Mouse (Mus musculus) kidney, embryonic 15.5 days (tissue): Measurements from ENCODE around the gene 1700025G04Rik. TPM values are rescaled to one million over a fixed set of nuclear protein-coding genes. Genes with fewer than 3 reads are reported as not detected.
"Not testable (repeated sequence)": the region's sequence is repeated elsewhere in the genome, so short reads cannot be mapped to it uniquely, and the experiment has no call there.

Experiments
- ATAC-seq: fragments of 200-750 bp; cut with Nextera tagmentation; replicated peaks from 2 replicates; pipeline ENCODE4 v1.8.0; 2017; ENCODE audit warnings: moderate TSS enrichment; ENCODE audit not compliant: low FRiP score
- H3K27ac ChIP-seq: fragments of 300-500 bp; sonication (generic); 2 replicates; pipeline ENCODE4 v1.5.1; 2015; ENCODE audit warnings: mild to moderate bottlenecking, inconsistent platforms
- H3K27me3 ChIP-seq: fragments of 300-500 bp; sonication (generic); 2 replicates; pipeline ENCODE4 v1.6.1; 2015; ENCODE audit warnings: inconsistent platforms
- H3K36me3 ChIP-seq: fragments of 300-500 bp; sonication (generic); 2 replicates; pipeline ENCODE4 v1.6.1; 2015; ENCODE audit warnings: inconsistent platforms
- H3K4me1 ChIP-seq: fragments of 300-500 bp; sonication (generic); 2 replicates; pipeline ENCODE4 v1.6.1; 2015; ENCODE audit warnings: inconsistent platforms
- H3K4me2 ChIP-seq: fragments of 300-500 bp; sonication (generic); 2 replicates; pipeline ENCODE4 v1.6.1; 2015; ENCODE audit warnings: moderate library complexity, mild to moderate bottlenecking, inconsistent platforms
- H3K4me3 ChIP-seq: fragments of 300-500 bp; sonication (generic); replicated peaks from 2 replicates; pipeline ENCODE4 v1.5.1; 2015; ENCODE audit warnings: mild to moderate bottlenecking, inconsistent platforms
- H3K9ac ChIP-seq: fragments of 300-500 bp; sonication (generic); 2 replicates; pipeline ENCODE4 v1.6.1; 2015; ENCODE audit warnings: mild to moderate bottlenecking, inconsistent platforms
- H3K9me3 ChIP-seq: fragments of 300-500 bp; sonication (generic); replicated peaks from 2 replicates; pipeline ENCODE4 v1.6.1; 2016; ENCODE audit warnings: inconsistent platforms
- WGBS: fragments of 180-500 bp; shearing (Covaris S2); methylation state at CpG from one replicate; pipeline ENCODE4 v1.1.7; 2015; ENCODE audit warnings: mixed read lengths; 5-methylcytosine and 5-hydroxymethylcytosine counted together
- polyA plus RNA-seq: library from polyadenylated mRNA; unstranded; fragments of >200 nt; fragmentation: Nextera tagmentation; extraction: Ambion mirVana; gene quantifications from 2 replicates; pipeline ENCODE4 v1.2.1, GENCODE M21; 2015

1700025G04Rik gene
- polyA plus RNA-seq, 1 experiment from 2014 or later, result 17.2 TPM

- Histone ChIP-seq H3K9ac (no peak overlapping the region), H3K9me3 (no peaks in the 10 kb centered on the region), H3K27ac (no peak overlapping the region), H3K27me3 (no peaks in the 10 kb centered on the region), H3K4me1 (no peaks in the 10 kb centered on the region), H3K4me2 (no peak overlapping the region), H3K4me3 (no peak overlapping the region), H3K36me3 (peaks cover 35% of the 10 kb centered on the region)
- no peak for ATAC-seq
- WGBS, result 87% methylated on average over 7 of the region's 7 CpGs
These were observed 270.7 kb downstream of the 1700025G04Rik start for GRCm38 (mm10) chr1:151819190-151819589.

- Histone ChIP-seq H3K27ac (no peak overlapping the region), H3K4me2 (no peak overlapping the region), H3K9ac (no peak overlapping the region), H3K36me3 (peaks cover 56% of the 10 kb centered on the region), H3K27me3 (no peaks in the 10 kb centered on the region), H3K4me1 (no peaks in the 10 kb centered on the region), H3K9me3 (no peaks in the 10 kb centered on the region), H3K4me3 (no peak overlapping the region)
- no peak for ATAC-seq
- 91% methylated on average over 3 of the region's 3 CpGs for WGBS
These were observed 273.9 kb downstream of the 1700025G04Rik start for GRCm38 (mm10) chr1:151816051-151816450.

GRCm38 (mm10) chr1:151812004-151812712, 277.8 kb downstream of the 1700025G04Rik start:
- H3K4me3 ChIP-seq, result no peak overlapping the region
- no peak for ATAC-seq
- no peaks in the 10 kb centered on the region for H3K4me1 ChIP-seq
- H3K27me3 ChIP-seq, result no peaks in the 10 kb centered on the region
- H3K9me3 ChIP-seq, result no peaks in the 10 kb centered on the region
- H3K4me2 ChIP-seq, result no peak overlapping the region
- peaks cover 64% of the 10 kb centered on the region for H3K36me3 ChIP-seq
- 90% methylated on average over 13 of the region's 13 CpGs for WGBS
- no peak overlapping the region for H3K27ac ChIP-seq
- no peak overlapping the region for H3K9ac ChIP-seq

- H3K27ac ChIP-seq, result no peak overlapping the region
- no peaks in the 10 kb centered on the region for H3K4me1 ChIP-seq
- ATAC-seq, result no peak
- H3K27me3 ChIP-seq, result no peaks in the 10 kb centered on the region
- no peaks in the 10 kb centered on the region for H3K9me3 ChIP-seq
- H3K36me3 ChIP-seq, result peaks cover 63% of the 10 kb centered on the region
- WGBS, result 91% methylated on average over 16 of the region's 16 CpGs
- H3K9ac ChIP-seq, result no peak overlapping the region
- H3K4me3 ChIP-seq, result no peak overlapping the region
- H3K4me2 ChIP-seq, result no peak overlapping the region
These were observed 278.5 kb downstream of the 1700025G04Rik start for GRCm38 (mm10) chr1:151811456-151811855.

GRCm38 (mm10) chr1:151810628-151811421, 279.1 kb downstream of the 1700025G04Rik start:
- 77% methylated on average over 7 of the region's 7 CpGs for WGBS
- no peak for ATAC-seq
- Histone ChIP-seq H3K4me3 (no peak overlapping the region), H3K27ac (no peak overlapping the region), H3K9me3 (no peaks in the 10 kb centered on the region), H3K4me1 (no peaks in the 10 kb centered on the region), H3K4me2 (no peak overlapping the region), H3K9ac (no peak overlapping the region), H3K27me3 (no peaks in the 10 kb centered on the region), H3K36me3 (peaks cover 62% of the 10 kb centered on the region)

GRCm38 (mm10) chr1:151807286-151807685, 282.6 kb downstream of the 1700025G04Rik start:
- Histone ChIP-seq H3K27me3 (no peaks in the 10 kb centered on the region), H3K4me3 (no peak overlapping the region)
- 87% methylated on average over 5 of the region's 5 CpGs for WGBS

GRCm38 (mm10) chr1:151802795-151803194, 287.1 kb downstream of the 1700025G04Rik start:
- not testable (repeated sequence) for H3K27me3 ChIP-seq, H3K9ac ChIP-seq, H3K9me3 ChIP-seq, H3K4me1 ChIP-seq, ATAC-seq, H3K4me2 ChIP-seq, H3K27ac ChIP-seq, H3K4me3 ChIP-seq
- WGBS, result 86% methylated on average over 3 of the region's 3 CpGs
- H3K36me3 ChIP-seq, result peaks cover 61% of the 10 kb centered on the region

More at GRCm38 (mm10) chr1:151807286-151807685, 282.6 kb downstream of the 1700025G04Rik start:
- Histone ChIP-seq H3K4me2 (no peak overlapping the region), H3K9me3 (no peaks in the 10 kb centered on the region), H3K36me3 (peaks cover 68% of the 10 kb centered on the region), H3K4me1 (no peaks in the 10 kb centered on the region), H3K9ac (no peak overlapping the region), H3K27ac (no peak overlapping the region)
- ATAC-seq, result no peak
